Mouse (Mus musculus) heart, postnatal 10 days (tissue): ENCODE measurements at regions not wholly inside any gene's neighbourhood (a gene's known extent, or its start where the extent isn't known, plus 50 kb on each side); places are given as distances from the start of the nearest gene placed in this dataset.

Source experiments
- DNase-seq, 2 experiments: peaks; one replicate each; pipeline ENCODE4 v3.0.0; 2021
- intact Hi-C: fragments of 180-260 bp; cut with DNase I; formaldehyde crosslinking; loops from one replicate; pipeline ENCODE4 v1.15.1; 2025

- intact Hi-C loops: no loop called here
- no peak for DNase-seq
These were observed 118.4 kb downstream of the Gnat3 start for GRCm38 (mm10) chr5:18080761-18081160.

DNA sequence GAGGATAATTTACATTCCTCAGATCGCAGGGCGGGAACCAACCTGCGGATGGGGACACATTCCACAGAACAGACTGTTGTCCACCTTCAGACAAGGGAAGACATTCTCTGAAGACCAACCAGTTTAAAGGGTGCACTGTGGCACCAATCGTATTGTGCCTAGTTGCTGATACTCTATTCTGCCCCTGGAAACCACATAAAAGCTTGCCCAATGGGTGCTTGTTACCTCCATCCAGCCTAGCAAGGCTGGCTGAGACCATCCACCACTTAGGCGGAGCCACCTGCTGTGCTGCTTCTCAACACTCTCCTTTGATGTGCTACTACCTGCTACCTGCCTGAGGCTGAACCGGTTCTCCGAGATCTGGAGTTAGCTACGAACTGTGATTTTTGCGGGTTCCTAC lies 119.9 kb downstream of the Gnat3 start:
- intact Hi-C loops: no loop called here
- no peak for DNase-seq

- intact Hi-C loops: no loop called here
- DNase-seq: no peak
These were observed 121.4 kb downstream of the Gnat3 start for GRCm38 (mm10) chr5:18083789-18084188.

DNA sequence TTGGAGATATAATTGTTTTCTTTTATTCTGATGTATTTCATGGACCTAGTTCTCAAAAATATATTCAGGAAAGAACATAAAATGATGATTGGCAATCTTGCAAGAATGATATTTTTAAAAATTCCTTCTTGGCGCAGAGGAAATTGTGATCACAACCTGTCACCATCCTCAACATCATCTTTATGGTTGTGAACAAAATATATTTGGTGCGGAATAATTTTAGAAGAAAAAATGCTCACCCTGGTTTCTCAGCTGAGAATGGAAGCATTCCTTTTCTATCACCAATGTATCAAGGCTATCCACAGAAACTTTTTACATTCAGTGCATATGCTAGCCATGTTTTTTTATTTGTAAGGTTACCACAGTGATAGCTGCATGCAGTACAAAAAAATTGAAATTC lies 123.1 kb downstream of the Gnat3 start:
- no peak for DNase-seq
- intact Hi-C loops: no loop called here

GRCm38 (mm10) chr5:18087919-18088445 lies 125.6 kb downstream of the Gnat3 start:
- peak; percentile 50 to 70 for DNase-seq
- intact Hi-C loops: loop anchor here (1.0 kb wide), 1 partner anchor 358 kb away; no protein-coding TSS in a partner anchor

GRCm38 (mm10) chr5:18089956-18090355 lies 127.6 kb downstream of the Gnat3 start:
- intact Hi-C loops: no loop called here
- DNase-seq: no peak

DNA sequence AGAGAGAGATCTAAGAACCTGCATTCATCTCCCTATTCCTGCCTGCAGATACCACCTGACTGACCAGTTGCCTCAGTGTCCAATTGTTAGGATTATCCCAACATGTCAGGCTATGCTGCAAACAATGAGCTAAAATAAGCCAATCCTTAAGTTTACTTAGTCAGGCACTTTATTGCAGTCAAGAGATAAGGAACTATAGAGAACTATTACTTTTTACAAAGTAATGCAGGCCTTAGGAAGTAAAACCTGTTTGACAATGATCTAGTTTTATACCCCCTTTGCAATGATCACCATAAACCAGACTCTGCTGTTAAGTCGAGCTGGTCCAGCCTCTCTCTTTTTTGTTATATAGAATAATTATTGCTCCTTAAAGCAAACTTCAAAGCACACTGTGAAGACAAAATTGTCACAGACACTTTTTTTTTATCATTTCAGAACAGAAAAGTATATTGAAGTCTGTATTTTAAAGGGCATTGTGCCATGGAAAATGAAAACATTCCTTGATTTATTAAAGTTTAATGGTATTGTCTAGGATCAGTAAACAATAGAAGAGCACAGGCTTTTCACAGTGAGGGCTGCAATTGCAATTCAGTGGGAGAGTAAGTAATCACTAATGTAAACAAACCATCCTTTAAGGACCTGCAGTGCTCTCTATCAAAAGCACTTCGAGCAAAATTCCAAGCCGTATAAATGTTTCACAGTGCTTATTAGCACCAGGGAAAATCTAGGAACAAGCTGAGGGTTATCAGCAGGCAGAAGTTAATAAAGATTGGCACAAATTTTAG lies 152.7 kb downstream of the Gnat3 start:
- intact Hi-C loops: no loop called here
- no peak for DNase-seq

- intact Hi-C loops: no loop called here
- no peak for DNase-seq
These were observed 173.7 kb downstream of the Gnat3 start for GRCm38 (mm10) chr5:18135794-18136678.

DNA sequence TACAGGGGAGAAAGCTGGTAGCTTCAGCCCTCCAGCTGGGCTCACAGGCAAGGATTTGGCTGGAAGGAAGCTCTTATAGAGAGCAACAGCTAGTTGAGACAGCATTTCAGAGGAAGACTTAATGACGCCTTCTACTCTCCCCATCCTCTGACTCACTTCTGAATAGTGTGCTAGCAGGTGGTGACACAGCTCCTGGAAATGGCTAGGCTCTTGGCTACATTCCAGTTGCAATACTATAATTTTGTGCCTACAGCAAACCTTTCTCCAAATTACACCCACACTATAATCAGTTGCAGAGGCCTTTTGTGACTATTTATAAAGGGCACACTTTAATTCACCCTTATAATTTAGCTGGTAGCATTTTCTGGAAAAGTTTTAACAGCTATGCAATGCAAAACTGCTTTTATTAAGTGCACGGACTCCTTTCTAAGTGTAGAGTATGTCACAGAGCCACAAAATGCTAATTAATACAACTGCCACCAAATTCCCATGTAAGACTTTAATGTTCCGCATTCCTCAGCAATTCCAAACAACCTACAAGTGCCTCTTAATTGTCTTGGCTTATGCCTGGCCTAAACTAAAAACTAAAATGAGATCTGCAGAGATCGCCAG lies 175.2 kb downstream of the Gnat3 start:
- intact Hi-C loops: no loop called here
- DNase-seq: no peak

- intact Hi-C loops: no loop called here
- peak in 1 of 2 experiments; percentile 5 for DNase-seq
These were observed 189.9 kb downstream of the Gnat3 start for GRCm38 (mm10) chr5:18152241-18152640.

DNA sequence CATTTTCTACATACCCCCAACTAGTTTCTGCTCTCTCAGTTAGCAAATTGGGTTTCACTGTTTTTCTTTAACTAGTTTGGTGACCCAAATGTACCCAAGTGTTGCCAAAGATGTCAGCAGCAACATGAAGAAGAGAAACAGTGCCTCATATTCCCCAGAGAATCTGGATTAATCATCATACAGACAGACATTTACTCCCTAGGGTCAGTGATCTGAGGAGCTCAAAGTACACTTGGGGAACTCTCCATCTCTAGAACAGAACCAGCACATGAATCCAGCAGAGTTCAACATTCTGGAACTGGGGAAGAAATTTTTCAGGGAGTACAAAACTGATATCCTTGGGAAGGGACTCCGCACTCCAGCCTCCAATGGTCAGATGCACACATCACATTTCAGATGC lies 191.4 kb downstream of the Gnat3 start:
- DNase-seq: no peak
- intact Hi-C loops: no loop called here

DNA sequence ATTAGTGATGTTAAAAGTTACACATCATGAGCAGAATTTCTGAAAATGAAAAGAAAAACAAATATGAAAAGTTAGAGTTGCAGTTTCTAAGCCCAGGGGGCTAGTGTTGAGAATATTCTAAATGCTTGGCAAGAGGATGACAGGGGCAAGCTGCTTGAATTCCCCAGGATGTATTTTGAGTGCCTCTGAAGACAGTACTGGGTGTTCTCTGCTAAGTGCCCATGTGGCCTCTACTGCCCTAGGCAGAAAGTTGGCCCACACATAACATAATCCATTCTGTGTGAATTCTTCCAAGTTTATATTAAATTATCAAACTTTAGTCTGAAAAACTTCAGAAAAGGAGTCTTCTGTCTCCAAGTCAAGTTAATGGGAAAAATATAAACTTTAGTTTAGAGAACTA lies 196.6 kb downstream of the Gnai1 start:
- no peak for DNase-seq
- intact Hi-C loops: no loop called here

DNA sequence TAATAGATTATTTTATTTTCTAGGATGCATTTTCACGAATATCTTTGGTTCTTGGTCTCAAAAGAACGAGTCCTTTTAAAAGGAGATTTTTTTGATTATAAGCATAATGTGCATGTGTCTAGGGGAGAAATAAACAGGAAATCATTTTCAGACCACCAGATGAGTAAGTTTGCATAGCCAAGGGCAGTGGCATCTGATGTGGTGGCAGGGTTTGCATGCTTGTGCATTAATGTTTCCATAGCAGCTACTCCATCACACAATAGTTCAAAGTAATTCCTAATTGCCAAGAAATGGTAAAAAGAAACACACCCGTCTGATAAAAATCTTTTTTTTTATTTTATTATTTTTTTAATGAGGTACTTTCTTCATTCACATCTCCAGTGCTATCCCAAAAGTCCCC lies 182.3 kb downstream of the Gnai1 start:
- no peak for DNase-seq
- intact Hi-C loops: no loop called here

GRCm38 (mm10) chr5:18211395-18212057 lies 148.6 kb downstream of the Gnai1 start:
- intact Hi-C loops: no loop called here
- DNase-seq: no peak
